Mouse (Mus musculus) embryonic stem cell, embryonic (primary cell): Measurements from ENCODE around the gene Gpr146.

Source experiments
- CTCF ChIA-PET, 4 experiments: fragments of 300-600 bp in 2 of 4; fragments of 350-600 bp in 2 of 4; sonication (Branson Sonifier 250); formaldehyde crosslinking; loops; one replicate each; lab custom pipeline; 2022; ENCODE audit warnings: inconsistent platforms in 2 of 4; lab: Charles Lee
- POLR2A ChIA-PET, 4 experiments: fragments of 300-600 bp in 2 of 4; fragments of 350-600 bp in 2 of 4; sonication (Branson Sonifier 250); formaldehyde crosslinking; loops; one replicate each; lab custom pipeline; 2022; ENCODE audit warnings: antibody characterized with exemption in 4 of 4, inconsistent platforms in 1 of 4; lab: Charles Lee

Gpr146 gene

DNA sequence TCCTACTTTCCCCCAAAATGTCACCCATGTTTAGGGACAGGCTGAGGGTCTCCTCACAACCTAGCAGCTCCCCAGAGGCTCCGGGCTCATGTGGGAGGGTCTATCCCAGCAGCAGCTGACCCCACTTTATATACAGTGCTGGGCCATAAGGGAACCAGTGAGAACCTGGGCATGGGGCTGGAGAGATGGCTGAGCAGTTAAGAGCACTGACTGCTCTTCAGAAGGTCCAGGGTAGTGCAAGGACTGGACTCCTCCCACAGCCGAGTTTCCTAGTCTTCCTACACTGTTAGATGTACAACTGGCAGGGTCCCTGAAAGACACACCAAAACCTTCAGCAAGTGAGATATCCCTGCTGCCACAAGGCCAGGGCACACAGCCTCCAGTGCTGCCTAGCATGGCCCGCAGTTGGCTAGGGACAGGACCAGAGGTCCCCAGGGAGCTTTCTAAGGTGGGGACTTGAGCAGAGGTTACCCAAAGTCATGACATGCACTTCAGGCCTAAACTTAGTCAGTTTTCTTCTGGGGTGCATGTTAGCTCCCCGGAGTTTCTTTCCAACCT, 19.9 kb downstream of the Gpr146 start:
- ChIA-PET POLR2A (interaction anchor here in 2 of 4 experiments (1.0 to 1.9 kb wide), 5 partner anchors 10 to 86 kb away, joined by 3 to 5 read pairs (median 4); no protein-coding TSS in a partner anchor), CTCF (interaction anchor here (0.6 to 3.5 kb wide), 16 partner anchors 11 to 578 kb away, joined by 3 to 32 read pairs (median 4); no protein-coding TSS in a partner anchor)

DNA sequence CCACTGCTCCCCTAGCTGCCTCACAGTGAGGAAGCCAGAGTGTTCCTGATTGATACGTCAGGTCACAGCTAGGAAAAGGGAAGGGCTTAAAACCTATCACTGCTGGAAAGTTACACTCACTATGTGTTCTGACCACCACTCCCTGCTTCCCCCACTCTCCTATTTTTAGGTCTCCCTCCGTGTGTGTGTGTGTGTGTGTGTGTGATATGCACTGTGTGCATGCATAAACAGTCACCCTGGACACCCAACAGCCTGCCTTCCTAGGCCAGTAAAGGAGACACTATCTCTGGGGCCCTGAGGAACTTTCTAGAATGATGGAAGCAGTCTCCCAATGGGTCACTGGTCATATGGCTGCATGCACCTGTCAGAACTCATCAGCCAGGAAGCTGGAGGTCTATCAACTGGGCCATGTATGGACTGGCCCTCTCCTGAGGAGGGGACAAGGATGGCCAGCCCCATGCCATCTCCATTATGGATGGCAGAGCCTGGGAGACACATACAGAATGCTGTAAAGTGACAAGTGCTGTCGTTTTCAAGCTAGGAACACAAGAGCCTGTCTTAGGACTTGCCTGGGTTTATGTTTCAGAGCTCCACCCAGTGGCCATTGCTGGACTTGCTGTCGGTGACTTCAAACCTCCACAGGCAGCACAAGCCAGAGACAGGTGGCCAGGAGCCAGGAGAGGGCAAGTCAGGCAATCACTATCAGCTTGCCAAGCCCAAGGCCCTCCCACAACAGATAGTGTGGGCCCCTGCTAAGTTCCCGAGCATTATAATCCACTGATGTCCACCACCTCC, 20.7 kb downstream of the Gpr146 start:
- POLR2A ChIA-PET: interaction anchor here (0.5 to 1.9 kb wide), 16 partner anchors 8 to 646 kb away, joined by 3 to 5 read pairs (median 4); partner anchors contain the start of gene 3110082I17Rik (in 1 of the 4)
- CTCF ChIA-PET: interaction anchor here (0.6 to 3.5 kb wide), 52 partner anchors 9 to 579 kb away, joined by 3 to 32 read pairs (median 4); partner anchors contain the start of genes 3110082I17Rik (in 1 of the 4) and Gpr146 (in 1 of the 4)

DNA sequence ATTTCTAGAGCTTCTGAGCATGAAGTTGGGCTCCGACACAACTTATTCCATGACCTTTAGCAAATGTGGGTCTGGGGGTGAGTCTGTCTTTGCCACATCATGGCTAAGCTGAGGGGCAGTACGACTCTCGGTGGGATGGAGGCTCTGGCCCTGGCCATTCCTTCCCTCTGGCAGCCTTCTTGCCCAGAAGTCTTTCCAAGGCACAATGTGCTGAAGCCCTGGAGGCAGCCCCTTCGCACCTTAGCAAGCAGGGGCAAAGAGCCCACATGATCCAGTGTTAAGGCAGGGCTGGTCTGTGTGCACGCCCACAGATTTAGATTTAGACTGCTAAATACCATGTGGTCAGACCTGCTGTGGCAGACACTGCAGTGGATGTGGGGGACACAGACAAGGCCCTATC, 21.3 kb downstream of the Gpr146 start:
- ChIA-PET POLR2A (interaction anchor here (0.7 to 1.9 kb wide), 14 partner anchors 8 to 85 kb away, joined by 3 to 5 read pairs (median 3); partner anchors contain the start of gene 3110082I17Rik (in 1 of the 4)), CTCF (interaction anchor here (0.6 to 3.5 kb wide), 47 partner anchors 9 to 356 kb away, joined by 3 to 32 read pairs (median 4); partner anchors contain the start of genes 3110082I17Rik (in 1 of the 4) and Gpr146 (in 1 of the 4))

DNA sequence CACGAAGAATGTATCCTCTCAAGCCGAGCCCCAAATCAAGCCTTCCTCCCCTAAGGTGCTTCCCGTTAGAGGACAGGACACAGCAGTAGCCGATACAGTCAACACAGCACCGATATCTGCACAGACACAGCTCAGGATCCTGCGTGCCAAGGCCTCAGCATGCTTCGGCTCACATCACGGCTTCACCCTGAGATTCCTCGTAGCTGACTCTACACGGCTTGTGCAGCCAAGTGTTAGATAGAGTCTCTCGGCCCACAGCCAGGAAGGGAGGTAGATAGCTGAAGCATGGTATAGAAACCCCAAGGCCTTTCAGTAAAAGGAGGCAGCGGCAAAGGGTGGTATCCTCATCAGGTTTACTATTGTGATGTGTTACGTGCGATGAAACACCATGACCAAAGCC, 22.5 kb downstream of the Gpr146 start:
- ChIA-PET CTCF (interaction anchor here in 3 of 4 experiments (0.5 to 3.5 kb wide), 7 partner anchors 36 to 440 kb away, joined by 3 to 32 read pairs (median 3); partner anchors contain the start of genes Cox19 (in 1 of the 3) and Micall2 (in 1 of the 3)), POLR2A (interaction anchor here in 1 of 4 experiments (1.1 kb wide), 1 partner anchor 18 kb away, joined by 3 read pairs; no protein-coding TSS in a partner anchor)

DNA sequence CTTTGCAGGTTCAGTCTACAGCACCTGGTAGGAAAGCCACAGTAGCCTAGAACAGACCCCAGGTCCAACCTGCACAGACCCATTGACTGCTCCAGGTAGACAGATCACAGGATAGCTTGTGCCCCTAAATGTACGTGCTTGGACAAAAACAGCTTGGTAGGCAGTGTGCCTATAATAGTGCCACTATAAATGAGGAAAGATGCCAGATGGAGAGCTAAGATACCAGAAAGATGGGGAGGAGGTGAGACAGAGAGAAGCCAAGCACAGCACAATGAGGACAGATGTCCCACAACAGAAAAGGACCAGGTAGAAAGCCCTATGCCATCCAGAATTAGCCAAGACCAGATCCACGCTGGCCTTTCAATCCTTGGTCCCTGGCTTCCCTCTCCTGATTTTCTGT, 24.6 kb downstream of the Gpr146 start:
- ChIA-PET CTCF (no interaction called here), POLR2A (interaction anchor here in 1 of 4 experiments (0.5 to 1.2 kb wide), 2 partner anchors 257 to 406 kb away, joined by 3 read pairs; no protein-coding TSS in a partner anchor)

DNA sequence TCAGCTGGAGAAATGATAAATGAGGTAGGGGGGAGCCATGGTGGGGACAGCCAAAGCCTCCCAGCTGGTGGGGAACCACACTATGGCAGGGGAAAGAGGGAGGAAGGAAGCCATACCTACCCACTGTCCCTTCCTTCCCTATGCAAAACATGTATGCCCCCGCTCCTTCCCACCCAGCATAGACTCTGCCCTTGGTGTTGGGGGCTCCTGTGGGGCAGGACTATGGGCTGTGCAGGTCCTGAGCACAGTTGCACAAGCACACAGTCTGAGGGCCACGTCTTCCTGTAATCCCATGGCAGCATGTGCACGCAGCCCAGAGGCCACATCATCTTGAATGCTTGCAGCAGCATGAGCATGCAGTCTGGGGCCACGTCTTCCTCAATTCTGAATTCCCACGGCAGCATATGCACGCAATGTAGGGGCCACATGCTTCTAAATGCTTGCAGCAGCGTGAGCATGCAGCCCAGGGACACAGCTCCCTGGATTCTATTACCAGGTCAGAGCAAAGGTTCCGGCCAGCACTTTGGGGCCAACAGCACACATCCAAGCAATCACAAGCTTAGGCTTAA, 26.3 kb downstream of the Gpr146 start:
- ChIA-PET CTCF (interaction anchor here in 2 of 4 experiments (0.6 to 1.5 kb wide), 7 partner anchors 9 to 84 kb away, joined by 3 to 4 read pairs (median 3); partner anchors contain the start of gene Gpr146 (in 1 of the 2)), POLR2A (interaction anchor here in 1 of 4 experiments (0.6 kb wide), 1 partner anchor 48 kb away, joined by 4 read pairs; no protein-coding TSS in a partner anchor)

DNA sequence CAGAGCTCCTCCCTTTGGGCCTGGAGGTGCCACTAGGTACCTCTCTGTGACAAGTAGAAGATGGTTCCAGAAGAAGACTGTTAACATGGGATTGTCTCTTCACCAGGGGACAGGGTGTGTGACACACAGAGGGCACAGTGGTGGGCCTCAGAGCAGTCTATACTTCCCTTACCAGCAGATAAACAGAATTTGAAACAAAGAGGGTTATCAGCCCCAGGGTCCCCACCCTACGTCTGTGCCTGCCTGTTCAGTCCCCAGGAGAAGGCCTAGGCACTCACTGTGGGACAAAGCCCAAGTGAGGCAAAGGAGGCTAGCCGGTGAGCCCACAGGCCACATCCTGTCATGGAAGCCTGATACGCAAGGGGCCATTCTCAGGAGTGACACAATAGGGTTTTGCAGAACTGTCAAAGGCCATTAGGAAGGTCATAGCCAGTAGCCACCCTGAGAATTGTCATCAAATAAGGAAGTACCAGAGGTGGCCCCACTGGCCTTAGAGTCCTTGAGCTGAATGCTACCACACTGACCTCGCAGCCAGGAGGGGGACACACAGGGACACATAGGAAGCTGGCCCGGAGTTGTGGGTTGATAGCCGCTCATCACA, 27.4 kb downstream of the Gpr146 start, which contains the start of gene C130050O18Rik:
Gene C130050O18Rik, plus strand, starts transcription at position 480 of the 601 bp plus-strand sequence.
- ChIA-PET POLR2A (interaction anchor here in 1 of 4 experiments (1.1 kb wide), 1 partner anchor 24 kb away, joined by 3 read pairs; no protein-coding TSS in a partner anchor), CTCF (interaction anchor here in 2 of 4 experiments (1.0 to 1.2 kb wide), 3 partner anchors 10 to 51 kb away, joined by 3 to 5 read pairs (median 3); no protein-coding TSS in a partner anchor)

DNA sequence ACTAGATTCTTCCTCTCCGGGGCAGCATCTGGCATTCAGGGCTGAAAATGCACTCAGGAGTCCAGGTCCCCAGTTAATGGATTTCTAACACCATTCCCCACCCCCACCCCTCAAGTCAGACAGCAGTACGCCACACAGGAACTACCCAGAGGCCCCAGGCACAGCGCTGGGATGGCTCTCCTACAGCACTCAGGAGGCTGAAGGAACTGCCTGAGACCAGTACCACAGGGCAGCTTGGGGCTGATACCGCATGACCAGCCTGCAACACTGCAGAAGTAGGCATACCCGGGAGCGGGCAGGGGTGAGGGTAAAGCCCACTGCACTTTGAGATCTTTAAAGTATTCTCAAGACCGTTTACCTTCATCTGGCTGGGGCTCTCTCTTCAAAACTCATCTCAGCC, 28.0 kb downstream of the Gpr146 start:
- ChIA-PET POLR2A (interaction anchor here in 2 of 4 experiments (0.6 to 1.1 kb wide), 4 partner anchors 9 to 164 kb away, joined by 3 to 5 read pairs (median 3); no protein-coding TSS in a partner anchor), CTCF (interaction anchor here in 2 of 4 experiments (0.6 to 1.2 kb wide), 4 partner anchors 40 to 118 kb away, joined by 3 to 5 read pairs (median 4); no protein-coding TSS in a partner anchor)

DNA sequence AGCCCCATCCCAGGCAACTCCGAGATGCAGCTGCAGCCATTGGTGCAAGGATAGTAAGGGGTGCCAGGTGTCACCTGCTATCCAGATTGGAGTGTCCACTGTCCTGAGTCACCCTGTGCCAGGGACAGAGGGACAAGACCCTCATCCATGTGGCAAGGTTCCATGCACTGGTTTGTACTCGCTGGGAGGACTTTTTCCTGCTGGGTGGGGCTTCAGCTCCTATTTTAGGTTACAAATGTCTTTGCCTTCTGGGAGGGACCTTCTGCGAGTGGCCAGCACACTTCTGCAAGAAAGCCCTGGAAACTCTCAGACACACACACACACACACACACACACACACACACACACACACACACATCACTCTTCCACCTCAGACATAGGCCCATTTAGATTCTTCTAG, 28.5 kb downstream of the Gpr146 start:
- ChIA-PET POLR2A (interaction anchor here in 2 of 4 experiments (0.6 to 1.1 kb wide), 4 partner anchors 9 to 164 kb away, joined by 3 to 5 read pairs (median 3); no protein-coding TSS in a partner anchor), CTCF (interaction anchor here in 3 of 4 experiments (0.6 to 1.2 kb wide), 5 partner anchors 17 to 118 kb away, joined by 3 to 5 read pairs (median 4); no protein-coding TSS in a partner anchor)

DNA sequence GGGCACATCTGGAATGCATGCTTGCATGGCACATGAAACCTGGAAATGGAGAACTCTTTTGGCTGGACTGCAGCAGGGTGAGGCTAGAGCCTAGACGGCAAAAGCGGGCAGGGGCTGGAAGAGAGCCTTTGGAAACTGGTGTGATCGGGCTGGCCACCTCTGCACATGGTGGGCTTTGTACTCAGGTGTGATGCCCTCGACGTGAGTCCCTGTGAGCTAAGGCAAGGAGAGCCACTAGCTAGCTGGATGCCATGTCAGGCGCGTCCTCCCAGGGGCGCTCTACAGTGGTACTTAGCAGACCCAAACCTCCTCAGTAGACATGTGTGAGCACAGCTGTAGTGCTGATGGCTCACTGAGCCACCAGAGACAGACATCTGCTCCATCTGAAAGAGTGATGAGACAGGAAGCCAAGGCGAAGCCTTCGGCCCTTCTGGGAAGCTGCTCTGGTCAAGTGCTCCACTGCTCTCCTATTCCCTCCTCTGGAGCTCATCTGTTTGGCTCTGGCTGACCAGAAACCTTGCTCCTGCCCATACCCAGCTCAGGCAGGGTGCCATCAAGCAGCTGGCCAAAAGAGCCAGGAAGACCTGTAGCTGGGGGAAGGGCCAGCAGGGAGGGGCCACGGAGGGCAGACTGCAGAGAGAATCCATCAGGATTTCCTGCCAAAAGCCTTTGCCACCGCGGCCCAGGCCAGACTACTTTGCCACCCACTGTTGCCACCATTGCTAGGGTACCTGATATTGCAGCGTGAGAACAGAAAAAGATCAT, 29.8 kb downstream of the Gpr146 start:
- ChIA-PET POLR2A (interaction anchor here in 1 of 4 experiments (0.9 to 1.2 kb wide), 2 partner anchors 9 to 32 kb away, joined by 3 to 5 read pairs; no protein-coding TSS in a partner anchor), CTCF (interaction anchor here (0.6 to 4.9 kb wide), 7 partner anchors 9 to 126 kb away, joined by 3 to 18 read pairs (median 4); no protein-coding TSS in a partner anchor)

DNA sequence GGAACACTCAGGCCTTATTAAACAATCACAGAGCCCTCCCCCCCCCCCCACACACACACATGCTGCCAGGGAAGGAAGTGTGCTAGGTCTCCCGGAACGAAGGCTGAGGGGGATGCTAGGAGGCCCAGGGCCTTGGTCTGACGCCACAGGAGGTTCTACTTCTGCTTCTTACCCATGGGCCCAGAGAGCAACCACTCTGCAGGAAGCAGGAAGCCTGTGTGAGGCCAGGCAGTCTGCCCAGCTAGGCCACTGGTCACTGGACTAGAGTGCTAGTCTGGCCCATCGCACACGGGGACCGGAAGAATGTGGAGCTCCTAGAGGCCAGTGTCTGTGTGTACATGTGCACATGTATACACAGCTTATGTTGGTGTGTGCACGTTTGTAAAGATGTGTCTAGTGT, 31.0 kb downstream of the Gpr146 start:
- CTCF ChIA-PET: interaction anchor here in 2 of 4 experiments (0.6 to 4.9 kb wide), 4 partner anchors 11 to 258 kb away, joined by 4 to 18 read pairs (median 4); no protein-coding TSS in a partner anchor
- POLR2A ChIA-PET: interaction anchor here in 1 of 4 experiments (0.6 to 0.7 kb wide), 2 partner anchors 151 to 624 kb away, joined by 3 read pairs; no protein-coding TSS in a partner anchor

DNA sequence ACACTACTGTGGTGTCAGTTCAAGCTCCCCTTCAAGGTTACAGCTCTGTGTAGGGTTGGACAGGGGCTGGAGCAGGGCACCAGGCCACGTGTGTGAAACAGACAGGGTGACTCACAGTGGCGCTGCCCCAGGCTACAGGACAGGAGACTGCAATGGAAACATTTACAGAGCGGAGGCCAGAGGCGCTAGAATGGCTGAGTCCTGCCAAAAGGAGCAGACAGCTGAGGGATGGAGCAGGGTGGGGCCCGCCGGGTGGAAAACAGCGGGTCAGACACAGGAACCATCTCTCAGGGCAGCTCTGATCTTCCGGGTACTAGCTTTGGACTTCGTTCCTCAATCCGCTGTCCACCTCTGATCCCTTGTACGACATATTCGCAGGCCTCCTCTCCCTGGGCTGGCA, 31.9 kb downstream of the Gpr146 start:
- ChIA-PET POLR2A (interaction anchor here in 1 of 4 experiments (0.6 kb wide), 1 partner anchor 671 kb away, joined by 3 read pairs; no protein-coding TSS in a partner anchor), CTCF (interaction anchor here in 2 of 4 experiments (0.6 to 4.9 kb wide), 3 partner anchors 12 to 137 kb away, joined by 3 to 18 read pairs (median 3); no protein-coding TSS in a partner anchor)

DNA sequence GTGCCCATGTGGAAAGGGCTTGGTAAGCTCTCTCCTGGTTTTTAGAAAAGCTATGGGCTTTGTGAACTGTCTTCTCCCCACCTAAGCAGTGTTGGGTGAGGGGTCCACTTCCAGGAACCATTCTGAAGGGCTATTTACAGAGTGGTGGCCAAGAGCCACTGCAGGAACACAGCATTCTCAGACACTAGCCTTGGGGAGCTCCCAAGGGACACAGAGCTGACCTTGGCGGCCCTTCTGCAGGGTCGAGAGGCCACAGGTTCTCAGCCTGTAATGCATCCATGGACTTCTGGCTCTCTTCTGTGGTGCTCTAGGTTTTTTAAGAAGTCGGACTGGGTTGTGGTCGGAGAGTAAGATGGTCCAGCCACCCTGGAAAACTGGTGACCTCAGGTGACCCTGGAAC, 32.6 kb downstream of the Gpr146 start:
- ChIA-PET POLR2A (interaction anchor here in 3 of 4 experiments (0.5 to 0.9 kb wide), 4 partner anchors 12 to 672 kb away, joined by 3 read pairs; no protein-coding TSS in a partner anchor), CTCF (interaction anchor here in 3 of 4 experiments (0.6 to 4.9 kb wide), 4 partner anchors 12 to 597 kb away, joined by 3 to 18 read pairs (median 4); no protein-coding TSS in a partner anchor)

DNA sequence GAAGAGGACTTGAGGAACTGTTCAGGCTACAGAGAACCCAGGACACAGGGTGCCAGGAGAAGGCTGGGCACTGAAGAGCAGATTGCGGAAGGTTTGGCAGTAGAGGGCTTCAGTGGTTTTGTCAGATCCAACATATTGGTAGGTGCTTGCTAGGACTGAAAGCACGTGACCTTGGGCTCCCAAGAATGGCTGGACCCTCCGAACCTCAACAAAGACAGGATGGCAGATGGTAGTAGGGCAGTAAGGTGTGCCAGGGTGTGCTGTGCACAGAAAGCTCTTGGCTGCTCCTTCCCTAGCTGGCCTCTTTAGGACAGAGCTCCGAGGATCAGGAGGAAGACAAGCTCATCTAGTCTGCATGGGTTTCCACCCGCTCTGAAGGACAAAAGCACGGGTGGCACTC, 33.6 kb downstream of the Gpr146 start:
- CTCF ChIA-PET: interaction anchor here in 1 of 4 experiments (4.9 kb wide), 1 partner anchor 13 kb away, joined by 18 read pairs; no protein-coding TSS in a partner anchor
- POLR2A ChIA-PET: no interaction called here

DNA sequence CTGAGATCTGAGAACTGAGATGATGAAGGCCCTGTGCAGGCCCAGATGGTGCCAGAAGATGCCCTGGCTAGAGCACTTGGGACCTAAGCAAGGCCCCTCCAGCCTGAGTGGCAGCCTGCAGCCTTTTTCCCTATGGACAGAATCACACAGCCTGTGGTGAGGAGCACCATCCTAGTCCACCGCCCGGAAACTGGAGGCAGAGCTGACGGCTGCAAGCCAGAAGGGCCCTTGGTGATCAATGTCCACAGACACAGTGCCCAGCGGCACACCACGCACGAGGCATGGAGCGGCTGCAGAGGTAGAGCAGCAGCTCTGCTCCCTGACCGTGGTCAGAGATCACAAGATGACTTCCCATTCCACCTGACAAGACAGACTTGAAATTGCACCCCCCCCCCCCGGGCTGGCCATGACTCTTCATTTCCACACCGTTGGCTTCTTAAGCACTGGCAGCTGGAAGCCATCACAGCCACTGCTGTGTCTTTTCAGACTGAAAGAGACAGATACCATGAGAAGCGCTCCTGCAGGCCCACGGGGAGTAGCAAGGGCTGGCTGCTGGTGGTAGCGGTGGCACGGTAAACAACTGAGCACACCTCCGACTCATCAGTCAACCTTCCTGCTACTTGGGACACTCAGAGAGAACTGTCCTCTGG, 34.3 kb downstream of the Gpr146 start:
- POLR2A ChIA-PET: interaction anchor here in 1 of 4 experiments (0.7 kb wide), 1 partner anchor 151 kb away, joined by 3 read pairs; no protein-coding TSS in a partner anchor
- CTCF ChIA-PET: interaction anchor here in 1 of 4 experiments (0.7 kb wide), 1 partner anchor 328 kb away, joined by 7 read pairs; no protein-coding TSS in a partner anchor
